Mouse (Mus musculus): Measurements from ENCODE around the gene Gm17545. TPM values are rescaled to one million over a fixed set of nuclear protein-coding genes. Genes with fewer than 3 reads are reported as not detected.
A peak's percentile ranks its signal among the peaks of the same experiment; 100 is the strongest.

The Gm17545 gene
- total RNA-seq, 2 experiments from 2014 or later: not detected

DNA sequence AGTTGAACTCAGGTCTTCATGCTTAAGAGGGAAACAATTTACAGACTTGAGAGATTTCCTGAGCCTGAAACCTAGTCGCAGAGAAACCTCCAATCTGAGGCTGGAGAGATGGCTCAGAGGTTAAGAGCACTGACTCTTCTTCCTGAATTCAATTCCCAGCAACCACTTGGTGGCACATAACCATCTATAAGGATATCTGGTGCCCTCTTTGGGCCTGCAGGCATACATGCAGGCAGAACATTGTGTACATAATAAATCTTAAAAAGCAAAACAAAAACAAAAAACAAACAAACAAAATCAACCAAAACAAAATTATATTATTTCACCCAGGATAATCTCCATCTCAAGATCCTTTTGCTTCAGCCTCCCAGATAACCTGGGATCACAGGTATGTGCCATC, 15.3 kb upstream of the Gm17545 start:
- ATAC-seq (replicated peaks; ENCODE audit: low FRiP score, poor library complexity, severe bottlenecking): no peak

DNA sequence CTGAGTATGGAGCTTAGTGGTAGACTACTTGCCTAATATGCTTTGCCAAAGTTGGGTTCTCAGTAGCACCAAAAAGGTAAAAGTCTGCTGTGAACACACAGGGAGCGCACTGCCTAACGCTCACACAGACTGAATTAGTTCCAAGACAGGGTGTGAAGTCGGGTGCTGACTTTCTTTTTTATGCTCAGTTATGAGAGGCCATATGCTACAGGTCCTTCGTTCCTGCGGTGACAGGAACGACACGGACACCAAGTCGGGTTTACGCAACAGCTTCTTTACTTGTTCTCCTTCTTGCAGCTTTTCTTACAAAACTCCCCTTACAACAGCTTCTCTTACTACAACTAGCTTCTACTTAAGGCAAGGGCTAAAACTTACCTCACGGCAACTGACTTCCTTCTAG, 10.9 kb upstream of the Gm17545 start:
- no peak for ATAC-seq (replicated peaks; ENCODE audit: low FRiP score, poor library complexity, severe bottlenecking)

GRCm38 (mm10) chr9:22445123-22445522, 9.0 kb upstream of the Gm17545 start:
- ATAC-seq (replicated peaks; ENCODE audit: low FRiP score, poor library complexity, severe bottlenecking): no peak

- no peak for ATAC-seq (replicated peaks; ENCODE audit: low FRiP score, poor library complexity, severe bottlenecking)
These were observed 6.9 kb upstream of the Gm17545 start for GRCm38 (mm10) chr9:22447213-22447612.

DNA sequence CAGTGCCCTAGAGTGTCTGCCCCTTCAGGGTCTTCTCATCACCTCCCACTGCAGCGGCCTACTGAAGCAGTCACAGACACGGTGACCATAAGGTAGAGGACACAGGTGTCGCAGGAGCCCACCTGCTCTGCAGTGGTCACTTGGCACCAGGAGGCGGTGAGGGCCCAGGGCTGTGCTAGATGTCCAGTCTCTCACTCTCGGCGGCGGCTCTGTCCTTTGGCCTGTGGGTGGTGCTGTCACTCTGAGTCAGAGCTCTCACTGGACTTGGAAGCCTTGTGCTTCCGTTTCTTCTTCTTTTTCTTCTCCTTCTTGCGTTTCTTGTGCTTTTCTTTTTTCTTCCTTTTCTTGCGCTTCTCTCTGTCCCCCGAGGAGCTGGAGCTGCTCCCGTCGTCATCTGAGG, 5.7 kb upstream of the Gm17545 start:
- ATAC-seq (replicated peaks; ENCODE audit: low FRiP score, poor library complexity, severe bottlenecking): no peak

- no peak for ATAC-seq (replicated peaks; ENCODE audit: low FRiP score, poor library complexity, severe bottlenecking)
These were observed 4.9 kb upstream of the Gm17545 start for GRCm38 (mm10) chr9:22449209-22449608.

- ATAC-seq (replicated peaks; ENCODE audit: low FRiP score, poor library complexity, severe bottlenecking): no peak
These were observed 1.4 kb upstream of the Gm17545 start for GRCm38 (mm10) chr9:22452697-22453096.

DNA sequence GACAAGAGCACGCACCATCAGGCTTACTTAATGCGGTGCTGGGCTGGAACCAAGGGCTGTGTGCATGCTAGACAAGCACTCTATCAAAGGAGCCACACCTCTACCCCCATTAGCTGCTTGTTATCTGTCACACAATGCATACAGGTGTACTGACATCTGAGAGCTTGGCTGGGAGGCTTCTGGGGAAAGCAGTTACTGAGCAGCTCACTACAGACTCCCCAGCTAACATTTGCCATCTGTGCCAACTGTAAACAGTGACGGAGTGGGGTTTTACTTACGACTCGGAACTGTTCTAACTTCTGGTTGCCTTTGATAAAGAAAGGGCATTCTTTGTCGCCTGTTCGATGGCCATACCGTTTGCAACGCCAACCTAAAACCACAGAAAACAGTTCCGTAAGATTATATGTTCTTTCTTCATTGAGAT, 577 bp upstream of the Gm17545 start:
- peak; percentile 50 for ATAC-seq (replicated peaks; ENCODE audit: low FRiP score, poor library complexity, severe bottlenecking)

GRCm38 (mm10) chr9:22455041-22455440, 951 bp downstream of the Gm17545 start:
- no peak for ATAC-seq (replicated peaks; ENCODE audit: low FRiP score, poor library complexity, severe bottlenecking)

- ATAC-seq (replicated peaks; ENCODE audit: low FRiP score, poor library complexity, severe bottlenecking): no peak
These were observed 3.2 kb downstream of the Gm17545 start for GRCm38 (mm10) chr9:22457142-22457835.

DNA sequence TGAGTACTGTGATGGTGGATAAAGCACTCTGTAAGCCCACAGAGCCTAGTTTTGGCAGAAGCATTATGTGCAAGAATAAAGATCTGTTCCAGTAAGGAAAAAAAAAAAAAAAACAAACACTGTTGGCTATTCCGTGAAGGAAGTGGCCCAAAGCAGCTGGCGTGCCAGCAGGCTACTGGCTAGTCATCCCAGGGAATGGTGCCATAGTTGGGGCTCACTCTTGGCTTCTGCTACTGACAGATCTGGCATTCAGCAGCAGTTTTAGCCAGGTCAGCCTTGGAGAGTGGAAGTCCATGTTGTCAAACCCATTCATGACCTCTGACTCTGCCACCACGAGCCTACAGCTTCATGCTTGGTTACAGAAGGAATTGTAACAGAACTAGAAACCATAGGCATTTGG, 7.9 kb downstream of the Gm17545 start:
- no peak for ATAC-seq (replicated peaks; ENCODE audit: low FRiP score, poor library complexity, severe bottlenecking)

DNA sequence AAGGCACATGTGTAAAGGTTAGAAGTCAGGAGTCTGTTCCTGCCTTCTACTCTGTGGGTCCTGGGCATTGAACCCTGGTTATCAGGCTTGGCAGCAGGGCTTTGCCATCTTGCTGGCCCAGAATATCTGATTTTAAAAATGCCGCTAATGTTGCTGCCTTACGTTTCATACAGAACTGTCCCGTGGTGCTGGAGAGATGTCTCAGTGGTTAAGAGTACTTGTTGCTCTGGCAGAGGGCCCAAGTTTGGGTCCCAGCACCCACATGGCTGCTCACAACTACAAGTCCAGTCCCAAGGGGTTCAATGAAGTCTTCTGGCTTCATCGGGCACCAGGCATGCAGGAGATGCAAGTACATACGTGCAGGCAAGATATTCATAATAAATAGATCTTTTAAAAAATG, 12.1 kb downstream of the Gm17545 start:
- no peak for ATAC-seq (replicated peaks; ENCODE audit: low FRiP score, poor library complexity, severe bottlenecking)

GRCm38 (mm10) chr9:22467371-22468169, 13.5 kb downstream of the Gm17545 start:
- peak; percentile 82 for ATAC-seq (replicated peaks; ENCODE audit: low FRiP score, poor library complexity, severe bottlenecking)

- peak; percentile 86 for ATAC-seq (replicated peaks; ENCODE audit: low FRiP score, poor library complexity, severe bottlenecking)
These were observed 14.2 kb downstream of the Gm17545 start for GRCm38 (mm10) chr9:22468170-22468898.

DNA sequence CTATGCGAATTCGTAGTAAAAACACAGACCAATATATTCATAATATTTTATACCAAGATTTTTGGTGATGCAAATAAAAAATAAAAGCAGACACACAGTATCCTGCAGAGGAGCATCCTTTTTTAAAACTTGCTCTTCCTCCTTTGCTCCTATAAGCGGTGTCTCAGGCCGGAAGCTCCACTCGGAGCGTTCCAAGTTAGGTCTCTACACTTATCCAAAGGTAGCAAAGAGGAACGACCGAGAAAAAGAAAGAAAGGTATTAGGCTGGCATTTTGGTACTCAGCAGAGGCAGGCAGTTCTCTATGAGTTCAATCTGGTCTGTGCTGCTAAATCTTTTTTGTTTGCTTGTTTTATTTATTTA, 14.8 kb downstream of the Gm17545 start:
- ATAC-seq (replicated peaks; ENCODE audit: low FRiP score, poor library complexity, severe bottlenecking): no peak

DNA sequence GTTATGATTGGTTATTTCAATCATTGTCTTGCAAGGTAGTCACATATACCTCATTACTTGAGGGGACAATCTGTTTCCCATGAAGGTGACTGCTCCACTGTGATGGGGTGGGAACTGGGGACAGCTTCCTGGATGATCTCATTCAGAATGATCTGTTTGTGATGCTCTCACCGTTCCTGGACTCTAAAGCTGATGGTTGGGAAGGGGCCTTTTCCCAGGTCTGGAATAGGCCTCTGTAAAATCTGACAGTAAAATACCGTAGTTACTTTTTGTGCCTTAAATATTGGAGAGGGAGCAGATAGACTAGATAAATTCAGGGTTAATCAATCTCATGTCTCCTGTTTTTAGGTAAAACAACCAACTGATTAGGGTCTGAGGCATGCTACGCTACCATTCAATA, 15.6 kb downstream of the Gm17545 start, which contains the start of gene Rp9:
Gene Rp9, minus strand, starts transcription at position 101 of the 400 bp plus-strand sequence.
- no peak for ATAC-seq (replicated peaks; ENCODE audit: low FRiP score, poor library complexity, severe bottlenecking)

DNA sequence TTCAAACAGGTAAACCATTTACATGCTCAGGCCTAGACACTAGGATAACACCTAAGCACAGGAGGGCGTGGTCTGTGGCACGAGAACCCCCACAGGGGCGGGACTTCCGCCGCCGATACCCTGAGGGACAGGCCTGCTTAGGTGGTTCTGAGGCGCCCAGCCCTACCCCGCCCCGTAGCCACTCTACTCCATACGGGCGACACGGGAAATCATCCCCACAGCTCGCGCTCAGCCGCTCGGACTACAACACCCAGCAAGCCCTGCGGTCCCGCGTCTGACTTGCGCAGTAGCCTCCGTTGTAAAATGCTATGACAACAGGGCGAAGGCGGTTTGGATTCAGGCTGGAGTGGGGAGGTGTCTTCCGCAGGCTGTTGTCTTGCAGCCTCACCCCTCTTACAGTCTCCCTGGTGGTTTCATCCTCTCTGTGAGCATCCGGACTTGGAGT, 21.4 kb downstream of the Gm17545 start, which contains the start of gene Bbs9:
Gene Bbs9, plus strand, starts transcription at position 292 of the 445 bp plus-strand sequence.
- ATAC-seq (replicated peaks; ENCODE audit: low FRiP score, poor library complexity, severe bottlenecking): peak; percentile 98

DNA sequence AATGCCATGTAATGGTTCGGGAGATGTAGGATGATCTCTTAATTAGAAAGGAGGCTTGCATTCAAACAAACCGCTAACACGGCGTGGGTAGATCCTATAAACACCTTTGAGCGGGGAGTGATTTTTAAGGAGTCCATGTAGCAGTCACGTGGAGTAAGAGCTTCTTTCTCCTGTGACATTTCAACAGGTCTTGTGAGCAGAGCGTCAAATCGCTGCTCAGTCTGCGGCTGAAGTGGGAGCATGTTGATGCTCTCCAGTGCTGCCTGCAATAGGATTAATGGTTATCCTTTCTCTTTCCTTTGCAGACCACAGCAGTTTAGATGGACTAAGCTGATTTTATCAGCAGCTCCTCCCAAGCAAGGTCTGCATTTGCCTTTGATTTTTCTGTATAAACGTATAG, 22.2 kb downstream of the Gm17545 start:
- ATAC-seq (replicated peaks; ENCODE audit: low FRiP score, poor library complexity, severe bottlenecking): no peak

DNA sequence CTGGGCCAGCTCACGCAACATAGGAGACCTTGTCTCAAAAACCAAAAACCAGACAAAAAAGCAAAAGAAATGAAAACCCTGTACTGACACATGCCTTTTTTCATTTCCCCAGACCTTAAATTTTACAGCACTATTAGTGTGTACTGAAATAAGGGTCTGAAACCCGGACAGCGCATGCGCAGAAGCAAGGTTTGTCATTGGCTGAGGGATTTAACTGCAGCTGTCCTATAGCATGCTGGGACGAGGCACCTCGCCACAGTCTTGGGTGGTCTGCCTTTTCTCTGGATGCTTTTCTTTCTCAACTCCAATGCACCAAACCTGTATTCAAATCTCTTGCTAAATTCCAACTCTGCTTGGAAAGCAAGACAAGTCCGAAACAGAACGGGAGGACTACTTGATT, 24.9 kb downstream of the Gm17545 start:
- ATAC-seq (replicated peaks; ENCODE audit: low FRiP score, poor library complexity, severe bottlenecking): no peak

DNA sequence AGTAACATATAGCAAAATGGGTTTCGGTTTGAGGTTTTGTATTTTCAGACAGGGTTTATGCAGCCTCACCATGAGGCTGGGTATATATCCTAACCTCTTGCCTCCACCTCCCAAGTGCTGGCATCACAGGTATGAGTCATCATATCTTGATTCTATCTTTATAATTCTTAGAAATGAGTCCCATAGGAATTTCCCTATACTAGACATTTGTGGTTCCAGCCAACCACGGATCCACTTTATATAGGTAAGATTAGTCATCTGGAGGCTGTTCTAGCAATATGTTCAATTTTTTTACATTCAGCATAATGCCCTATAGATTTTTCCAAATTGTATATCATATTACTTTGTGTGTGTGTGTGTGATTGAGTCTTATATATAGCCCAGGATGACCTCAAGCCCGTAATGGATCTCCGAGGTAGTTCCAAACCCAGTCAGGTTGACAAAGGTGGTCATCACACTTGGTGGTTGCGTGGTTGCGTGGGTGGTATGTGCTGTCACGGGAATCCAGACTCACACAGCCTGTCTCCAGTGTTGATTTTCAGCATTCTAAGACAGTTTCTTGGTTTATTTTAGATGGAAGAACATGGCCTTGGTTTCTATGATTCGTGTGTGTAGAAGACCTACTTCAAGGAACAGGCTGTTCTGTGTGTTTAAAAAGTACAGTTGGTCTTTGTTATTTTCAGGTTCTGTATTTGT, 29.9 kb downstream of the Gm17545 start:
- no peak for ATAC-seq (replicated peaks; ENCODE audit: low FRiP score, poor library complexity, severe bottlenecking)

All from erythroid progenitor cell, adult 5-6 weeks (primary cell).